Mouse (Mus musculus): ENCODE measurements at regions not wholly inside any gene's neighbourhood (a gene's known extent, or its start where the extent isn't known, plus 50 kb on each side); places are given as distances from the start of the nearest gene placed in this dataset.

GRCm38 (mm10) chr17:84114279-84114994 is 73.3 kb downstream of the Zfp36l2 start:
- no peak overlapping the region for H3K4me3 ChIP-seq
- peak overlapping the region; percentile 61 for H3K27ac ChIP-seq
- TF ChIP-seq CTCF (conservative IDR thresholded peaks at IDR 0.05), result no peak
- no peak for DNase-seq (ENCODE audit: low spot score in 2 of 2)

- Histone ChIP-seq H3K27ac (peak overlapping the region; percentile 78), H3K4me3 (no peak overlapping the region)
- TF ChIP-seq CTCF (conservative IDR thresholded peaks at IDR 0.05), result peak; percentile 94
- peak; percentile 70 to 84 for DNase-seq (ENCODE audit: low spot score in 2 of 2)
Observed at GRCm38 (mm10) chr17:84113608-84114278, 74.0 kb downstream of the Zfp36l2 start.

- H3K27ac ChIP-seq, result peak overlapping the region; percentile 78
- TF ChIP-seq CTCF (conservative IDR thresholded peaks at IDR 0.05), result no peak
- no peak for DNase-seq (ENCODE audit: low spot score in 2 of 2)
- H3K4me3 ChIP-seq, result no peak overlapping the region
Observed at GRCm38 (mm10) chr17:84112411-84113031, 75.2 kb downstream of the Zfp36l2 start.

GRCm38 (mm10) chr17:84111787-84112370 is 75.9 kb downstream of the Zfp36l2 start:
- peak overlapping the region; percentile 78 for H3K27ac ChIP-seq
- H3K4me3 ChIP-seq, result no peak overlapping the region
- TF ChIP-seq CTCF (conservative IDR thresholded peaks at IDR 0.05), result no peak
- DNase-seq (ENCODE audit: low spot score in 2 of 2), result no peak

- Histone ChIP-seq H3K4me3 (no peak overlapping the region), H3K27ac (no peak overlapping the region)
- no peak for DNase-seq (ENCODE audit: low spot score in 2 of 2)
- no peak for TF ChIP-seq CTCF (conservative IDR thresholded peaks at IDR 0.05)
Observed at GRCm38 (mm10) chr17:84110945-84111344, 76.8 kb downstream of the Zfp36l2 start.

- no peak for DNase-seq (ENCODE audit: low spot score in 2 of 2)
- H3K27ac ChIP-seq, result no peak overlapping the region
- TF ChIP-seq CTCF (conservative IDR thresholded peaks at IDR 0.05), result no peak
- no peak overlapping the region for H3K4me3 ChIP-seq
Observed at GRCm38 (mm10) chr17:84110000-84110695, 77.6 kb downstream of the Zfp36l2 start.

- Histone ChIP-seq H3K4me3 (no peak overlapping the region), H3K27ac (peak overlapping the region; percentile 18; the same call in 1 of the 2 replicates)
- no peak for DNase-seq (ENCODE audit: low spot score in 2 of 2)
- TF ChIP-seq CTCF (conservative IDR thresholded peaks at IDR 0.05), result no peak
Observed at GRCm38 (mm10) chr17:84107946-84108686, 79.6 kb downstream of the Zfp36l2 start.

- H3K27ac ChIP-seq, result 0 out of 2 replicates have a peak overlapping the region, but pooled peaks have one; percentile 18
- no peak for DNase-seq (ENCODE audit: low spot score in 2 of 2)
- TF ChIP-seq CTCF (conservative IDR thresholded peaks at IDR 0.05), result no peak
- no peak overlapping the region for H3K4me3 ChIP-seq
Observed at GRCm38 (mm10) chr17:84107497-84107896, 80.2 kb downstream of the Zfp36l2 start.

GRCm38 (mm10) chr17:84104242-84104641 is 83.5 kb downstream of the Zfp36l2 start:
- no peak for TF ChIP-seq CTCF (conservative IDR thresholded peaks at IDR 0.05)
- DNase-seq (ENCODE audit: low spot score in 2 of 2), result no peak
- Histone ChIP-seq H3K4me3 (no peak overlapping the region), H3K27ac (peak overlapping the region; percentile 51; the same call in 1 of the 2 replicates)

- DNase-seq (ENCODE audit: low spot score in 2 of 2), result no peak
Observed at GRCm38 (mm10) chr17:84103344-84103743, 84.4 kb downstream of the Zfp36l2 start.

GRCm38 (mm10) chr17:84101652-84102051 is 86.1 kb downstream of the Zfp36l2 start:
- no peak for TF ChIP-seq CTCF (conservative IDR thresholded peaks at IDR 0.05)
- no peak for DNase-seq (ENCODE audit: low spot score in 2 of 2)
- Histone ChIP-seq H3K4me3 (no peak overlapping the region), H3K27ac (peak overlapping the region; percentile 67; the same call in 1 of the 2 replicates)

More at GRCm38 (mm10) chr17:84103344-84103743, 84.4 kb downstream of the Zfp36l2 start:
- no peak for TF ChIP-seq CTCF (conservative IDR thresholded peaks at IDR 0.05)
- H3K27ac ChIP-seq, result peak overlapping the region; percentile 51
- no peak overlapping the region for H3K4me3 ChIP-seq

GRCm38 (mm10) chr17:84100523-84100922 is 87.2 kb downstream of the Zfp36l2 start:
- no peak overlapping the region for H3K4me3 ChIP-seq
- TF ChIP-seq CTCF (conservative IDR thresholded peaks at IDR 0.05), result no peak
- no peak for DNase-seq (ENCODE audit: low spot score in 2 of 2)
- H3K27ac ChIP-seq, result peak overlapping the region; percentile 73
